Mouse (Mus musculus) urinary bladder, postnatal 14 days (tissue): Measurements from ENCODE around the gene Aida.
"Not testable (repeated sequence)": the region's sequence is repeated elsewhere in the genome, so short reads cannot be mapped to it uniquely, and the experiment has no call there.

Experiments used
- DNase-seq: peaks from one replicate; pipeline ENCODE4 v3.0.0; 2021; ENCODE audit warnings: low spot score

The Aida gene

DNA sequence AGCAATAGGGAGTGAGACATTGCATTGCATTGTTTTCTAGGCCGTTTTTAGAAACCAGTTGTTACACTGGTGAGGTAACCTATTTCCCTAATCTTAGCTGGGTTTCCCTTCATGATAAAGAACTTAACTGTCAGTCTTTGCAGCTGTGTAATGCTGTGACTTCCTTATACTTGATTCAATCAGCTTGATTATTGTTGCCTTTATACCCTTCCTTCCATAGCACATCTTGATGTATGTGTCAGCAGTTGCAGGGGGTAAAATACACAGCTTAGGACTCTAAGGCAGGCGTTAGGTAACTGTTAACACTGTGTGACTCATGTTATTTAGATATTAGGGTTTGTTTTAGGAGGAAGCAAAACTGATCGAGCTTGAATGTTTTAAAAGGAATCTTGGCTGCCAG is 24.3 kb downstream of the Aida start:
- no peak for DNase-seq

DNA sequence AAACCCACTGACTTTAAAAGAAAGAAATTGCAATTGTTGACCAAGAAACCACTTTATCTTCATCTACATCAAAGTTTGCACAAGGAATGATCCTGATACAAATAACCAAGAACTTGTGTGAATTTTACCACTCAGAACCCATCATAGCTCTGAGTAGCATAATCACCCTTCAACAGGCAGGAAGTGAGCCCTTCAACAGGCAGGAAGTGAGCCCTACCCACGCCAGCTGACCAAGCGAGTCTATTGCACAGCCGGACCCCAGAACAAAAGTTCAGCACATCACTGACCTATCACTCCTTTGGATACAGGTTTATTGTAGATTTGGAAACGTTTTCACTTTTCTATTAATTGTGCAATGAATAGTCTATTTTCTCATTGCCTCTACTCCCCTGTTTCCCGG is 26.1 kb downstream of the Aida start:
- DNase-seq = not testable (repeated sequence)

DNA sequence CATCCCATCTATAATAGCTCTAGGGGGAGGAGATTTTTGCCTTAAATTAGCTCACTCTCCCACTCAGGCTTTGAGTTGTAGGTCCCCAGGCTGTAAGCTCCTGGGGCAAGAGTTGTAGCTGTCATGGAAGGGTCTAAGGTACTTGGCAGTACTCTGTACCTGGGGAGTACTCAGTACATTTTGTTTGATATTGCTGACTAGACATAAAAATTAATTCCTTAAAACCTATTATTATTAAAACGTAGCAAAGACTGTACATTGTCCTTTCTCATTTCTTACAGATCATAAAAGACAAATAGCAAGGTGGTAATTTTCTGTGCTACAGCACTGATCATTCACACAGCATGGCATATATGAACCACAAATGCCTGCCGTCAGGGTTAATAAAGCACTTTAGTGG is 27.5 kb downstream of the Aida start:
- no peak for DNase-seq

DNA sequence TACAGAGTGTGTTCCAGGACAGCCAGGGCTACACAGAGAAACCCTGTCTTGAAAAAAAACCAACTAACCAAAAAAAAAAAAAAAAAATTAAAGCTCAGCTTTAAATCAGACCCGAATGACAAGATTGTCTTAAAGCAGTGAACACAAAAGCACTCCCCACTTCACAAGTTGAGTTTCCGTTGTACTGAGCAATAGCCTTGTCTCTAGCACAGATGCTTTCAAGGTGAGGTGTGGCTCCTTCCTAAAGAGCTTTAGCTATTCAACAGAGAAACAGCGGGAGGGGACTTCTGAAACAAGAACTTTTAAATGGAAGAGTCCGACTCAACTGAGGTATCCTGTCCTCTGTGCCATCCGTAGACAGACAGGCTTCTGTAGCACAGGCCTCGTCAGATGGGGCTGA is 28.0 kb downstream of the Aida start:
- no peak for DNase-seq

DNA sequence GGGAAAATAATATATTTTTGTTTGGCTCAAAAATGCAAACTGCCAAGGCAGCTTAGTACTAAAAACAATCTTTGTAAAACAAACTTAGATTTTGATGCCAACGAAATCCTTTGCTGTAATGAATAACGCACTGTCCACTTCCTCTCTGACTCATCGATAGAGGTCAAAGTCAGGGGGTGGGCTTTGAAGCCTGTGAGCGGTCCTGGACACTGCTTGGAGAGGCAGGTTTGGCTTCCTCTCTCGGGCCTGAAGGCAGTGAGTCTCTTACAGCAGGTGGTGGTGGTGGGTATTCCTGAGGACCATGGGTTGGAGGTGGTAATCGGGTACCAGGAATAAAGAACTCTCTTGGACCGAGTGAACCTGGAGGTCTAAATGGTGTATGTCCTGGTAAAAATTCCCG is 30.8 kb downstream of the Aida start:
- DNase-seq = no peak

DNA sequence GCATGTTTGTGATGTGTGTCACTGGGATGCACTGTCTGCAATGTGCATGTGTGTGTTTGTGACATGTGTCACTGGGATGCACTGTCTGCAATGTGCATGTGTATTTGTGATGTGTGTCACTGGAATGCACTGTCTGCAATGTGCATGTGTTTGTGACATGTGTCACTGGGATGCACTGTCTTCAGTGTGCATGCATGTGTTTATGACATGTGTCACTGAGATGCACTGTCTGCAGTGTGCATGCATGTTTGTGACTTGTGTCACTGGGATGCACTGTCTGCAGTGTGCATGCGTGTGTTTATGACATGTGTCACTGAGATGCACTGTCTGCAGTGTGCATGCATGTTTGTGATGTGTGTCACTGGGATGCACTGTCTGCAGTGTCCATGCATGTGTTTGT is 46.5 kb downstream of the Aida start:
- not testable (repeated sequence) for DNase-seq

DNA sequence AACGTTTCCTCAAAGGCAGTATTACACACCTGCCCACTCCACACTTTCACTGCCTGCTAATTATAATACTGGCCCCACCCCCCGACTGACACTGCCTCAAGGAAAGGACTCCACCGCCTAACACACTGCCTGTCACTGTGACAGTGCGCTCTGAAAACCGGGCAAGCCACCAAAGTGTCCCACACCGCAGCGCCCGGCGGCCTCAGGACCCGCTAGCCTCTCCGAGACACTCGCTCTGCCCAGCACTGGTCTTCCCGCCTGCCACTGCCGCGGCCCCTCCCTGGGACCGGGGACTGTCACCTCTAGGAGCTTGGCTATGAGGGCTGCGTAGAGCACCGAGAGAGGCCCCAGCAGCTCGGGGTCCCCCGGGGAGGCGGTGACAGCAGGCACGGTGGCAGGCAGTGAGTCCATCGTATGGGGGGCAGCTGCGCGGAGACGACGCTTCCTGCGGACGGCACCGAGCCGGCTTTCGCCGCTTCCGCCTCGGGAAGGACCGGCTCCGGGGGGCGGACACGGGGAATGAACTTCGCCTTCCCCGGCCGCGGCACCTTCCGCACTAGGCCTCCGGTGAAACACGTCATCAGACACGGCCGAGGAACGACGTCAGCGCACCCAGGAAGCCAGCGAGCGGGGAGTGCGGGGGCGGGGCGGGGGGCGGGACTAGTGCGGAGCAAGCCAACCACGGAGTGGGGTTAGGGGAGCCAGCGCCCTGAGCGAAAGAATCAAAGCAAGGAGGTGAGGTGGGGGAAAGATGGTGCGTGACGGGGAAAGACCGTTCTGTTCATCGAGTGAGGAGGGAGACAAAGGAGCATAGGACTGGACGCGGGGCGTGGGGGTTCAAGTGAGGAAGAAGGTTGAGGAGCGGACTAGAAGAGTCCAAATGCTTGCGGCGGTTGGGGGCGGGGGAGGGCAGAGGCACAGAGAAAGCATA is 48.8 kb downstream of the Aida start:
- peak; percentile 91 for DNase-seq

DNA sequence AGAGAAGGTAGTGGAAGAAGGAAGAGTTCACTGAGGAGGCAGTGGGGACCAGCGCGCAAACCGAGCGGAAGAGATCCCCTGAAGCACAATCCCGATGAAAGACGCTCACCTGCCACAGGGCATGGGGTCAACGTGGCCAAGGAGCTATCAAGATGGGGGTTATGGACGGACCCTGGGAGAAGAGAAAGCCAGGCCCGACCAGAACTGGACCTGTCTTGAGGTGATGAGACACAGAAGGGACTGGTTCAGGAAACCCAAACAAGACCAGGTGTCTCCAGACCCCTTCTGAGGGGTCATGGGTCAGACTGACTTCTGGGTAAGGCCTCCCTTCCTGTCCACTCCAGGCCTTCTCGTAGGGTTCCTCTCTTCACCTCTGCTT is 49.4 kb downstream of the Aida start:
- DNase-seq = no peak

DNA sequence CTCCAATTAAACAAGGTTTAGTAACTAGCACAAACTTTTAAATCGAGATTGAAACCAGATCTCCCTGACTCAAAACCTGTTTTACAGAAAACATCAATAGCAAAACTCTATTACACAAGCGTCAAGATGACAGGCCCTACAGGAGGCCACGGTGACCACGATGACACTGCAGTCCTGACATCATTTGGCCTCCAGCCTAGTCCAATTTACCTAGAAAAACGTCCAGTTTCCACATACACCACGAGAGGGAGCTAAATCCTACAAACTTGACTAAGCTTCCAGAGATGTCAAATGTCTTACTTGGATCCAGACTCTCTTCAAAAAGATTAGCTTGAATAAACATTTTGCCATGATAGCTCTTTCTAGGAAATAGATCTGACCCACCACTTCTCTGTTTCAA is 53.5 kb downstream of the Aida start:
- peak; percentile 56 for DNase-seq

DNA sequence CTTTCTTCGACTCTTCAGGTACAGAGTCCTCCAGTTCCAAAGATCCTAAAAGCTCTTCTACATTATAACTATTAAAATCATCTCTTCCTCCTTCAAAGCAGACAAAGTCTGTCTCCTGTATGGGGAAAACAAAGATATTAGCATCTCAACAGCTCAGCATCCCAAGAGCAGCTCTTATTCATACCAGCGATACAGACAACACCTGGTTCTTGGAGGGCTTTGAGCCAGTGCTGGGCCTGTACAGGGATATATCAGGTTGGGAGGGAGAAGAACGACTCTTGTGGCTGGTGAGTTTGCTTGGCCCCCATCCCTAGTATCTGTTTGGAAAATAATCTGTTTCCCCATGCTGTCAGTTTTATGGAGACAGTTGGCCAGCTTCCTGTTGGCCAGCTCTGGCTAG is 62.5 kb downstream of the Aida start:
- no peak for DNase-seq

DNA sequence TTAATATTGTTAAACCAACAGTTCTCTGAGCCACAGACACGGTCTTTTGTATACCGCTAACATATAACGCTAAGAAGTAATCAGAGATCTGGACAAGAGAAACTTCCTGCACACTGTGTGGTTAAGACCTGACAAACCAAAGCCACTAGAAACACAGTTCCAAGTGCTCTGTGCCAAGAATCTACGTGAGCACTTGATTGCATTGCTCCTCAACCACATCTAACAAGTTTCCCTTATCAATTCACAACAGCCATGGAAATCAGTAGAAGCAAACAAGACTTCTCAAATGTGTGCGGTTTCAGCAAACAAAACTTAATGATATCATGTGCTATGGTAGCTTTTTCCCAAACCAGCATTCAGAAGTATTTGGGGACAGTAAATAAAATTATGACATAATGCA is 65.9 kb downstream of the Aida start:
- DNase-seq = no peak

DNA sequence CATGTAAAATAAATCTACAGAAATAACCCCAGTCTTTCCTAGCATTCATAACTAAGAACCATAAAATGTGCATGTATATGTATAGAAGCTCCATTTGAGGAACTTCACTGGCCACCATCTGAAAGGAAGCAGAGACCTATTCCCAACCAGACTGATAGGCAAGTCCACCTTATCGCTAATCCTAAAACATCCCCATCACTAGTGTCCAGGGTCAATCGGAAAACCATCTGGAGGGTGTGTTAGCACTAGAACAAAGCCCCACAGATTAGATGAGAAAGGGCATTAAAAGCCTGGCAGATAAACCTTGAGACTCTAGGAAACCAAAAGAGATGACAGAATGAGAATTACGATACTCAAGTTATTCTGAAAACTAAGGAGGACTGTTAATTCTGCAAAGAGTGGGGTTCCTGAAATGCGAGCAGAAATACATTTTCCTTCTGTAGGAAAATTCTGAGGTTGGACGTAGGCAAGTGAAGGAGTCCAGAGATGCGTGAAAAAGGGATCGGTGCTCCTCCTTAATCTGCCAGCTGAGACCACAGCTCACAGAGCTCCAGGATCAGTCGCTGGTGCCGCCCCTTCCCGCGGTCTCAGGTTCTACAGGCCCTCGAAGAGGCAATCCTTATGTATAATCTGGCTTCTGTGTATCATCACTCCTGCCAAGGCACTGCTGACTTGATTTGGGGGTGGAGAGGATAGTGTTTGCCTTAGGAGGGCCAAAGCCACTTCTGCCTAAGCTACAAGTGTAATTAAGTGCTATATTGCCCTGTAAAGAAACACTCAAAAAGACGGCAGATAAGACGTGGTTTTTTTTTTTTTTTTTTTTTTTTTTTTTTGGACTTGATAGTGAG is 66.6 kb downstream of the Aida start:
- no peak for DNase-seq

DNA sequence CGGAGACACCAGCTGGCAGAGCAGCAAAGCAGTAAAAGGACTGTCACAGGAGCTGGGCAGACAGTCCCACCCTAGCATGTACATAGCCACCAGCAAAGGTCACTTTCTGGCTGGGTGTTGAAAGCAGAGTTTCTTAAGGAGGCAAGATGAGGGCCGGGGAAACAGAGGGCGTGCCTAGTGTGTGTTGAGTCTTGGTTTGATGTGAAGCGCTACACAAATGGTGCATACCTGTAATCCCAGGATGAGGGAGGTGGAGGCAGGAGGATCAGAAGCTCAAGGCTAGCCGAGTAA is 67.1 kb downstream of the Aida start:
- DNase-seq = no peak

DNA sequence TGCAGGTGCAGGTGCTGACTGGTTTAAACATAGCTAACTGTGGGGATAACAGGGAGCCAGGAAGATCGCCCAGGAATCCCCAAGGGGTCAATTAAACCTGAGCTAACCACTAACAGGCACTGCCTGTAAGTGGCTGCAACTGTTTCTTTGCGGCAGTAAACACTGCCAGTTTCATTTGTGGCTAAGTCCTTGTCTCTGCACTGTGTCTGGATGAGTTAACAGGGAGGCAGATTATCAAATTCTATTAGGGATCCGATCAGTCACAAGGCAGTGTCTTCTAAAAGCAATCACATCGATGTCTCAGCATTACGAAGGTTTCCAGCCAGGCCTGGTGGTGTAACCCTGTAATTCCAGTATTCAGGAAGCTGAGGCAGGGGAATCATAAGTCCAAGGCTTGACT is 70.0 kb downstream of the Aida start:
- DNase-seq = no peak

DNA sequence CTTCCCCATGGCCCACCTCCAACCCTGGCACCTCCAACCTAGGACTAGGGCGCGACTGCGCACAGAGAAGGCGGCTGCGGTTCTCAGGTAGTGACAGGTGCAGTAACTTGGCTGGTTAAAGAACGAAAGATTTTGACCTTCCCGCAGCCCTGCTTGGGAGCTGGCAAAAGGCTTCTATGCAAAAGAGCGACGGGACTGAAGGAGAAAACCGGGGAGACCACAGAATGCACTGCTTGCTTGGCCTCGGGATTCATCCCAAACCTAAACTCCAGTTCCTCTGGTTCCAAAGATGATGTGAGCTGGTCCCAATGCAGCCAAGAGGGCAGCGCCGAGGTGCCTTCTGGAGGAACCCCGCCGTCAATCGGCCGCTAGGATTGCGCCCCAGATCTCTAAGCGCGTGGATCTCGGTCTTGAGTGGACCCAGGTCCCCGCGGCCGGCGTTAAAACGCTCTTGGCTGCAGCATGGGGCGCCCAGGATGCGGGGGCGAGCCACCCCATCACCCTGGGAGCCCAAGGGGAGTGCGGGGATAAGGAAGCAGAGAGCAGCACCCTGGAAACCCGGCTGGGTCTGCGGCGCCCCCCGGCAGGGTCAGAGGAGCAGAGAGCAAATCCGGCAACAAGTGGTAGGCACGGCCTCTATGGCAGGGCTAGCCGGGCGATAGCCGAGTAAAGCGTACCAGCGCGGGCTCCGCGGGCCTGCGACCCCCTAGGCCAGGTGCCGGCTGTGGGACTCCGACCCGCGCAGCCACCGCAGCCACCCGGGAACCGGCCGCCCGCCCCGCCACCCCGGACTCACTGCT is 72.4 kb downstream of the Aida start:
- no peak for DNase-seq

DNA sequence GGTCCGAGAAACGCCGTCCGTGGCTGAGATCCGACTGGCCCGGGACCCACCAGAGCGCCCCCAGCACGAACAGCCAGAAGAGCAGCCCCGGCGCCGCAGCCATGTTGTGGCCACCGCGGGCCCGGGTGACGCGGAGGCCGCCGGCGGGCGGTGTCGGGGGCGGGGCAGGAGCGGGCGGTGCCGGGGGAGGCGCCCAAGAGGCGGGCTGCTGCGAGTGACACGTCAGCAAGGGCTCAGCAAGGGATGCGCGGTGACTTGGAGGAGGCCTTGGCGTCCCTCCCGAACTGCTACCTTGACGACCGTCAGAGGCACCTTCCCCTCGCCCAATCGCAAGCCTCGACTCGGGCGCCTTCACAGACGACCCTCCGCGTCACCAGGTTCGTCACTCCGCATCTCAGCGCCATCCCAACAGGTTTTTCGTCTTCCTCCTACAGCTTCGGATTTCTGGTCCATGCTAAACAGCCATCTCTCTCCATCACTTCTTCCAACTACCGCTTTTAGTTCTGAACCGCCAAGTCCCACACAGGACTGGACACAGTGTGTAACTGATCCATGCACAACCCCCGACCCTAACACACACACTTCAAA is 73.1 kb downstream of the Aida start, which contains the start of gene Mia3:
Mia3 (minus strand) TSS at position 127 of the 588 bp plus-strand sequence.
- DNase-seq = peak; percentile 96

DNA sequence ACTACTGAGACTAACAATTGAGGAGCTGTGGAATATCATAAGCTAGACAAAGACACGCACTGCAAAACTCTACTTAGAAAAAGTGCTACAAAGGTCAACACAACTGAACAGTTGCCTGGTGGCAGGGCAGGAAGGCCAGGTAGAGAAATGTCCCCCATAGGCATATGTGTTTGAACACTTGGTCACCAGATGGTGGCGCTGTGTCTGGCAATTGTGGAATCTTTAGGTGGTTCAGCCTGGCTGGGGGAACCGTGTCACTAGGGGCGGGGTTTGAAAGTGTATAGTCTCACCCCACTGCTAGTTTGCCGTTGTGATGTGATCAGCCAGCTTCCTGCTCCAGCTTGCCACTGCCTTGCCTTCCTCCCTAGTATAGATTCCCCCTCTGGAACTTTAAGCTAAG is 78.3 kb downstream of the Aida start:
- DNase-seq = no peak
